Mouse (Mus musculus) forebrain, embryonic 10.5 days (tissue): Measurements from ENCODE around the gene Olig1. TPM values are rescaled to one million over a fixed set of nuclear protein-coding genes. Genes with fewer than 3 reads are reported as not detected.
"Not testable (repeated sequence)": the region's sequence is repeated elsewhere in the genome, so short reads cannot be mapped to it uniquely, and the experiment has no call there.

ENCODE experiments used
- DNase-seq: peaks from one replicate; pipeline ENCODE4 v3.0.0-alpha.2; 2017; ENCODE audit warnings: low spot score; ENCODE audit errors: extremely low spot score
- H3K27ac ChIP-seq: fragments of 300-500 bp; sonication (generic); 2 replicates; pipeline ENCODE4 v1.5.1; 2016; ENCODE audit warnings: mild to moderate bottlenecking
- H3K27me3 ChIP-seq: fragments of 300-500 bp; sonication (generic); 2 replicates; pipeline ENCODE4 v1.6.1; 2016; ENCODE audit warnings: mild to moderate bottlenecking; ENCODE audit not compliant: poor library complexity, severe bottlenecking
- H3K36me3 ChIP-seq: fragments of 300-500 bp; sonication (generic); replicated peaks from 2 replicates; pipeline ENCODE4 v1.6.1; 2016; ENCODE audit warnings: mild to moderate bottlenecking, moderate library complexity
- H3K4me1 ChIP-seq: fragments of 300-500 bp; sonication (generic); 2 replicates; pipeline ENCODE4 v1.6.1; 2016
- H3K4me3 ChIP-seq: fragments of 300-500 bp; sonication (generic); 2 replicates; pipeline ENCODE4 v1.5.1; 2016; ENCODE audit warnings: mild to moderate bottlenecking, moderate library complexity
- H3K9me3 ChIP-seq: fragments of 300-500 bp; sonication (generic); 2 replicates; pipeline ENCODE4 v1.6.1; 2016; ENCODE audit warnings: mild to moderate bottlenecking, moderate library complexity
- WGBS: fragments of 180-500 bp; shearing (Covaris S2); methylation state at CpG from one replicate; pipeline ENCODE4 v1.1.7; 2016; 5-methylcytosine and 5-hydroxymethylcytosine counted together
- polyA plus RNA-seq: library from polyadenylated mRNA; unstranded; fragments of >200 nt; fragmentation: Nextera tagmentation; extraction: Ambion mirVana; gene quantifications from 2 replicates; pipeline ENCODE4 v1.2.1, GENCODE M21; 2016

The Olig1 gene
- polyA plus RNA-seq, 1 experiment from 2014 or later: 8.5 TPM

GRCm38 (mm10) chr16:91228238-91229071, 41.1 kb upstream of the Olig1 start:
- H3K4me3 ChIP-seq: peak overlapping the region; percentile 51

GRCm38 (mm10) chr16:91229072-91229348, 40.6 kb upstream of the Olig1 start:
- H3K36me3 ChIP-seq: peaks cover 7% of the 10 kb centered on the region; the same call in 1 of the 2 replicates
- H3K27me3 ChIP-seq: peaks cover 100% of the 10 kb centered on the region
- peak overlapping the region; percentile 84 for H3K27ac ChIP-seq
- H3K4me1 ChIP-seq: peaks cover 92% of the 10 kb centered on the region
- peak overlapping the region; percentile 51 for H3K4me3 ChIP-seq
- WGBS: 2% methylated on average over 10 of the region's 10 CpGs
- peak; percentile 43 for DNase-seq
- H3K9me3 ChIP-seq: no peaks in the 10 kb centered on the region

More at GRCm38 (mm10) chr16:91228238-91229071, 41.1 kb upstream of the Olig1 start:
- peak overlapping the region; percentile 84 for H3K27ac ChIP-seq
- no peak for DNase-seq
- H3K9me3 ChIP-seq: no peaks in the 10 kb centered on the region
- peaks cover 96% of the 10 kb centered on the region for H3K4me1 ChIP-seq
- peaks cover 100% of the 10 kb centered on the region for H3K27me3 ChIP-seq
- under 1% methylated on average over 30 of the region's 30 CpGs for WGBS
- H3K36me3 ChIP-seq: peaks cover 7% of the 10 kb centered on the region; the same call in 1 of the 2 replicates

- H3K4me1 ChIP-seq: peaks cover 86% of the 10 kb centered on the region
- H3K4me3 ChIP-seq: peak overlapping the region; percentile 51
- H3K27me3 ChIP-seq: peaks cover 100% of the 10 kb centered on the region
- H3K27ac ChIP-seq: no peak overlapping the region
- H3K9me3 ChIP-seq: no peaks in the 10 kb centered on the region
- 8% methylated on average over 8 of the region's 8 CpGs for WGBS
- DNase-seq: no peak
- H3K36me3 ChIP-seq: peaks cover 7% of the 10 kb centered on the region; the same call in 1 of the 2 replicates
Observed at GRCm38 (mm10) chr16:91229643-91230042, 39.9 kb upstream of the Olig1 start.

- 1% methylated on average over 26 of the region's 26 CpGs for WGBS
- Histone ChIP-seq H3K27ac (no peak overlapping the region), H3K9me3 (no peaks in the 10 kb centered on the region), H3K4me1 (peaks cover 63% of the 10 kb centered on the region), H3K4me3 (peak overlapping the region; percentile 24; the same call in 1 of the 2 replicates), H3K27me3 (peaks cover 100% of the 10 kb centered on the region), H3K36me3 (peaks cover 4% of the 10 kb centered on the region; the same call in 1 of the 2 replicates)
- DNase-seq: peak; percentile 35
Observed at GRCm38 (mm10) chr16:91231781-91232469, 37.6 kb upstream of the Olig1 start.

GRCm38 (mm10) chr16:91232470-91233240, 36.9 kb upstream of the Olig1 start:
- H3K27ac ChIP-seq: no peak overlapping the region
- WGBS: 2% methylated on average over 25 of the region's 25 CpGs

GRCm38 (mm10) chr16:91233241-91233944, 36.2 kb upstream of the Olig1 start:
- Histone ChIP-seq H3K4me1 (peaks cover 51% of the 10 kb centered on the region), H3K27me3 (peaks cover 100% of the 10 kb centered on the region), H3K27ac (no peak overlapping the region), H3K36me3 (no peaks in the 10 kb centered on the region), H3K9me3 (no peaks in the 10 kb centered on the region), H3K4me3 (no peak overlapping the region)
- no peak for DNase-seq
- WGBS: 11% methylated on average over 11 of the region's 11 CpGs

More at GRCm38 (mm10) chr16:91232470-91233240, 36.9 kb upstream of the Olig1 start:
- no peaks in the 10 kb centered on the region for H3K9me3 ChIP-seq
- peaks cover 56% of the 10 kb centered on the region for H3K4me1 ChIP-seq
- H3K4me3 ChIP-seq: peak overlapping the region; percentile 24; the same call in 1 of the 2 replicates
- DNase-seq: peak; percentile 41
- no peaks in the 10 kb centered on the region for H3K36me3 ChIP-seq
- peaks cover 100% of the 10 kb centered on the region for H3K27me3 ChIP-seq

- H3K4me1 ChIP-seq: no peaks in the 10 kb centered on the region
- 68% methylated on average over 4 of the region's 4 CpGs for WGBS
- no peak overlapping the region for H3K4me3 ChIP-seq
- H3K27me3 ChIP-seq: peaks cover 97% of the 10 kb centered on the region
- no peaks in the 10 kb centered on the region for H3K9me3 ChIP-seq
- H3K27ac ChIP-seq: no peak overlapping the region
- DNase-seq: no peak
- no peaks in the 10 kb centered on the region for H3K36me3 ChIP-seq
Observed at GRCm38 (mm10) chr16:91239024-91239423, 30.5 kb upstream of the Olig1 start.

- Histone ChIP-seq H3K4me3 (no peak overlapping the region), H3K27me3 (peaks cover 57% of the 10 kb centered on the region), H3K36me3 (no peaks in the 10 kb centered on the region), H3K9me3 (no peaks in the 10 kb centered on the region), H3K4me1 (no peaks in the 10 kb centered on the region), H3K27ac (no peak overlapping the region)
- WGBS: 64% methylated on average over 9 of the region's 9 CpGs
- no peak for DNase-seq
Observed at GRCm38 (mm10) chr16:91246292-91246691, 23.3 kb upstream of the Olig1 start.

- 13% methylated on average over 22 of the region's 28 CpGs for WGBS
- H3K27me3 ChIP-seq: peaks cover 51% of the 10 kb centered on the region
- H3K4me3 ChIP-seq: peak overlapping the region; percentile 20; the same call in 1 of the 2 replicates
Observed at GRCm38 (mm10) chr16:91255419-91256164, 14.0 kb upstream of the Olig1 start.

GRCm38 (mm10) chr16:91258956-91259355, 10.6 kb upstream of the Olig1 start:
- Histone ChIP-seq H3K4me1 (peaks cover 22% of the 10 kb centered on the region), H3K27me3 (peaks cover 84% of the 10 kb centered on the region), H3K36me3 (no peaks in the 10 kb centered on the region), H3K9me3 (no peaks in the 10 kb centered on the region), H3K4me3 (no peak overlapping the region), H3K27ac (no peak overlapping the region)
- 72% methylated on average over 3 of the region's 3 CpGs for WGBS
- DNase-seq: no peak

More at GRCm38 (mm10) chr16:91255419-91256164, 14.0 kb upstream of the Olig1 start:
- not testable (repeated sequence) for DNase-seq, H3K36me3 ChIP-seq, H3K27ac ChIP-seq, H3K9me3 ChIP-seq, H3K4me1 ChIP-seq

- 92% methylated on average over 3 of the region's 3 CpGs for WGBS
- Histone ChIP-seq H3K4me1 (peaks cover 19% of the 10 kb centered on the region), H3K27ac (no peak overlapping the region), H3K36me3 (no peaks in the 10 kb centered on the region), H3K27me3 (peaks cover 100% of the 10 kb centered on the region), H3K4me3 (no peak overlapping the region), H3K9me3 (no peaks in the 10 kb centered on the region)
- DNase-seq: no peak
Observed at GRCm38 (mm10) chr16:91260861-91261260, 8.7 kb upstream of the Olig1 start.
